9 mouse cellular contexts compared by ENCODE assay signal in the genomic region with DNA sequence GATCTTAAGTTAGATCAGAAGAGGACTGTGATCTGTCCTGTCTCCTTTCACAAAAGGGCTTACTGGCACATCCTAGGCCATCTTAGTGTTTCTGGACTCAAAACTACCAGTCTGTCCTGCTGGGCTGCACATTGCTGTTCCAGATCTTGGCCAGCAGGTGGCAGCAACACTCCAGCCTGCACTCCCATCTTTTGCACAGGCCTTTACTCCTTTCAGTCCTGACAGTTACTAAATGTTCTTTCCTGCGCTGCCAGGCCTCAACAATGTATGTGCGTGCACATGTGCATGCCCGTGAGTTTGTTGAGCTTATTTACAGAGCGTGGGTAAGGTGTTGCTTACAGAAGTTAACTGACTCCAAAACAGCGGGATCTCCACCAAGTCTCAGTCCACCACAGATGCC. TPM values are rescaled to one million over a fixed set of nuclear protein-coding genes. Genes with fewer than 3 reads are reported as not detected.
DNase-seq lines count a peak whose midpoint lies in the region; ATAC-seq and TF ChIP-seq lines count a peak whose summit lies in the region.
"Had no signal": no experiment of that assay in that cellular context is flagged by ENCODE, and none has a peak within 500 bp of the region (broad histone marks: within the 10 kb centered on the region; RNA-seq: fewer than 3 reads in every experiment).

No protein-coding gene starts in this region.

- WGBS in kidney, adult 2 months: 31% methylated on average over 5 of the region's 5 CpGs
- 34% methylated on average over 5 of the region's 5 CpGs for WGBS in limb, embryonic 12.5 days
- 37% methylated on average over 5 of the region's 5 CpGs for WGBS in midbrain, embryonic 16.5 days
- 25% methylated on average over 5 of the region's 5 CpGs for WGBS in stomach, embryonic 15.5 days

- TF ChIP-seq CTCF in kidney, adult 2 months (conservative IDR thresholded peaks at IDR 0.05; ENCODE audit: insufficient read depth, insufficient read length, low read depth, low read length): peak; percentile 100; the same call in 1 of the 2 replicates

- peak; percentile 71 for DNase-seq in 416B (ENCODE audit: low read depth)
- DNase-seq in adrenal gland, adult 18-20 months (ENCODE audit: low spot score in 2 of 2): peak; percentile 82 to 83
- DNase-seq in embryo, embryonic 10.5 days (ENCODE audit: low spot score): peak; percentile 87
- peak; percentile 57 to 67 for DNase-seq in gastrocnemius, postnatal 4 days (ENCODE audit: low spot score in 2 of 2)
- DNase-seq in kidney, adult 2 months: peak; percentile 80

- no peak overlapping the region for H3K9ac ChIP-seq in limb, embryonic 12.5 days (replicated peaks)
- H3K9ac ChIP-seq in midbrain, embryonic 16.5 days (ENCODE audit: low read depth, low read length): no peak overlapping the region
- H3K9ac ChIP-seq in stomach, embryonic 15.5 days: no peak overlapping the region
- H3K9ac ChIP-seq: embryonic facial prominence, embryonic 15.5 days had no signal

- no peak overlapping the region for H3K27ac ChIP-seq in kidney, adult 2 months (ENCODE audit: insufficient read depth, low read depth, low read length)
- no peak overlapping the region for H3K27ac ChIP-seq in limb, embryonic 12.5 days
- H3K27ac ChIP-seq in midbrain, embryonic 16.5 days (ENCODE audit: low read length): no peak overlapping the region
- no peak overlapping the region for H3K27ac ChIP-seq in stomach, embryonic 15.5 days
- H3K27ac ChIP-seq: embryonic facial prominence, embryonic 15.5 days had no signal

- H3K9me3 ChIP-seq in limb, embryonic 12.5 days: no peaks in the 10 kb centered on the region
- no peaks in the 10 kb centered on the region for H3K9me3 ChIP-seq in midbrain, embryonic 16.5 days (replicated peaks; ENCODE audit: control insufficient read depth, low read length, poor library complexity, severe bottlenecking)
- no peaks in the 10 kb centered on the region for H3K9me3 ChIP-seq in stomach, embryonic 15.5 days
- H3K9me3 ChIP-seq: embryonic facial prominence, embryonic 15.5 days had no signal

- ATAC-seq in limb, embryonic 12.5 days (ENCODE audit: insufficient number of reproducible peaks, insufficient read depth, low FRiP score, low TSS enrichment, low read depth): peak; percentile 32; the same call in 1 of the 2 replicates
- ATAC-seq in midbrain, embryonic 16.5 days: peak; percentile 43; the same call in 1 of the 2 replicates
- peak; percentile 48; the same call in 1 of the 2 replicates for ATAC-seq in stomach, embryonic 15.5 days (ENCODE audit: insufficient read depth, low FRiP score, low read depth)

- H3K27me3 ChIP-seq in kidney, adult 2 months (replicated peaks; ENCODE audit: control insufficient read depth, insufficient read depth, low read length): no peaks in the 10 kb centered on the region
- H3K27me3 ChIP-seq in limb, embryonic 12.5 days: peaks cover 7% of the 10 kb centered on the region
- H3K27me3 ChIP-seq in midbrain, embryonic 16.5 days (ENCODE audit: control insufficient read depth, insufficient read depth, low read depth, low read length): 0 out of 2 replicates have a peak, but pooled peaks cover 2% of the 10 kb centered on the region
- H3K27me3 ChIP-seq in stomach, embryonic 15.5 days (replicated peaks): no peaks in the 10 kb centered on the region
- H3K27me3 ChIP-seq: embryonic facial prominence, embryonic 15.5 days had no signal

- no peak overlapping the region for H3K4me2 ChIP-seq in limb, embryonic 12.5 days
- no peak overlapping the region for H3K4me2 ChIP-seq in midbrain, embryonic 16.5 days (ENCODE audit: low read length)
- H3K4me2 ChIP-seq in stomach, embryonic 15.5 days: no peak overlapping the region
- H3K4me2 ChIP-seq: embryonic facial prominence, embryonic 15.5 days had no signal

- no peak for TF ChIP-seq POLR2A in kidney, adult 2 months (IDR thresholded peaks at IDR 0.05; ENCODE audit: low read depth, low read length)

- H3K4me3 ChIP-seq in kidney, adult 2 months (ENCODE audit: insufficient read depth, low read depth, low read length): no peak overlapping the region
- H3K4me3 ChIP-seq in limb, embryonic 12.5 days (replicated peaks): no peak overlapping the region
- H3K4me3 ChIP-seq in midbrain, embryonic 16.5 days (ENCODE audit: low read depth, low read length): no peak overlapping the region
- H3K4me3 ChIP-seq in stomach, embryonic 15.5 days (replicated peaks): no peak overlapping the region
- H3K4me3 ChIP-seq: embryonic facial prominence, embryonic 15.5 days had no signal

- no peaks in the 10 kb centered on the region for H3K36me3 ChIP-seq in kidney, adult 2 months (ENCODE audit: control insufficient read depth, insufficient read depth, low read length)
- H3K36me3 ChIP-seq in limb, embryonic 12.5 days: peaks cover 24% of the 10 kb centered on the region; the same call in 1 of the 2 replicates
- H3K36me3 ChIP-seq in midbrain, embryonic 16.5 days (ENCODE audit: control insufficient read depth, insufficient read depth, low read length): 0 out of 2 replicates have a peak, but pooled peaks cover 5% of the 10 kb centered on the region
- peaks cover 4% of the 10 kb centered on the region for H3K36me3 ChIP-seq in stomach, embryonic 15.5 days
- H3K36me3 ChIP-seq: embryonic facial prominence, embryonic 15.5 days had no signal

- H3K4me1 ChIP-seq in kidney, adult 2 months (ENCODE audit: control insufficient read depth, insufficient read depth, low read length): no peaks in the 10 kb centered on the region
- peaks cover 4% of the 10 kb centered on the region for H3K4me1 ChIP-seq in limb, embryonic 12.5 days (replicated peaks)
- H3K4me1 ChIP-seq in midbrain, embryonic 16.5 days (ENCODE audit: control insufficient read depth, insufficient read depth, low read length): peaks cover 4% of the 10 kb centered on the region; the same call in 1 of the 2 replicates
- H3K4me1 ChIP-seq in stomach, embryonic 15.5 days: no peaks in the 10 kb centered on the region

RNA-seq across cellular contexts. Expression of a gene that starts 6.1 kb away (rescaled TPM):
- total RNA-seq in adrenal gland, adult 18-20 months (2021): under 1 TPM; 0.30 to 0.38 TPM
- total RNA-seq in gastrocnemius, postnatal 4 days (2021): not detected
- 8.9 and 9.0 TPM in 2 replicates for polyA plus RNA-seq in kidney, adult 2 months (2012; rRNA removed)
- polyA plus RNA-seq in limb, embryonic 12.5 days (2016; fragmentation: Nextera tagmentation; extraction: Ambion mirVana): 0.60 and 0.75 TPM in 2 replicates
- polyA plus RNA-seq in midbrain, embryonic 16.5 days (2015; fragmentation: Nextera tagmentation; extraction: Ambion mirVana): 0.25 and 0.58 TPM in 2 replicates
- 0.23 and 0.42 TPM in 2 replicates for polyA plus RNA-seq in stomach, embryonic 15.5 days (2015; fragmentation: Nextera tagmentation; extraction: Ambion mirVana)

RNA-seq across cellular contexts. Expression of a gene that starts 19.5 kb away (rescaled TPM):
- 10 to 100 TPM; 14.3 to 17.1 TPM for total RNA-seq in adrenal gland, adult 18-20 months (2021)
- total RNA-seq in gastrocnemius, postnatal 4 days (2021): 10 to 100 TPM; 11.3 to 16.7 TPM
- polyA plus RNA-seq in kidney, adult 2 months (2012; rRNA removed): 7.6 and 7.8 TPM in 2 replicates
- polyA plus RNA-seq in limb, embryonic 12.5 days (2016; fragmentation: Nextera tagmentation; extraction: Ambion mirVana): 23.7 and 25.8 TPM in 2 replicates
- polyA plus RNA-seq in midbrain, embryonic 16.5 days (2015; fragmentation: Nextera tagmentation; extraction: Ambion mirVana): 24.5 and 25.8 TPM in 2 replicates
- polyA plus RNA-seq in stomach, embryonic 15.5 days (2015; fragmentation: Nextera tagmentation; extraction: Ambion mirVana): 20.0 and 20.7 TPM in 2 replicates

RNA-seq across cellular contexts. Expression of a gene that starts 19.8 kb away (rescaled TPM):
- total RNA-seq in adrenal gland, adult 18-20 months (2021): 10 to 100 TPM; 32.9 to 36.0 TPM
- 10 to 100 TPM; 29.4 to 31.3 TPM for total RNA-seq in gastrocnemius, postnatal 4 days (2021)
- polyA plus RNA-seq in kidney, adult 2 months (2012; rRNA removed): 24.6 and 25.8 TPM in 2 replicates
- polyA plus RNA-seq in limb, embryonic 12.5 days (2016; fragmentation: Nextera tagmentation; extraction: Ambion mirVana): 51.8 and 54.1 TPM in 2 replicates
- polyA plus RNA-seq in midbrain, embryonic 16.5 days (2015; fragmentation: Nextera tagmentation; extraction: Ambion mirVana): 37.4 and 37.9 TPM in 2 replicates
- 43.8 and 49.8 TPM in 2 replicates for polyA plus RNA-seq in stomach, embryonic 15.5 days (2015; fragmentation: Nextera tagmentation; extraction: Ambion mirVana)

RNA-seq across cellular contexts. Expression of a gene that starts 47.9 kb away (rescaled TPM):
- 100 to 1,000 TPM in 1 of 2 experiments, 10 to 100 TPM in 1; 70.0 to 160 TPM for total RNA-seq in adrenal gland, adult 18-20 months (2021)
- total RNA-seq in gastrocnemius, postnatal 4 days (2021): 10 to 100 TPM; 26.3 to 27.5 TPM
- 18.0 and 18.2 TPM in 2 replicates for polyA plus RNA-seq in kidney, adult 2 months (2012; rRNA removed)
- 119 and 120 TPM in 2 replicates for polyA plus RNA-seq in limb, embryonic 12.5 days (2016; fragmentation: Nextera tagmentation; extraction: Ambion mirVana)
- 73.2 and 75.0 TPM in 2 replicates for polyA plus RNA-seq in midbrain, embryonic 16.5 days (2015; fragmentation: Nextera tagmentation; extraction: Ambion mirVana)
- 51.6 and 59.6 TPM in 2 replicates for polyA plus RNA-seq in stomach, embryonic 15.5 days (2015; fragmentation: Nextera tagmentation; extraction: Ambion mirVana)

RNA-seq across cellular contexts. Expression of a gene that starts 53.9 kb away (rescaled TPM):
- total RNA-seq in adrenal gland, adult 18-20 months (2021): 10 to 100 TPM; 23.1 to 29.1 TPM
- 1 to 10 TPM; 8.2 to 8.9 TPM for total RNA-seq in gastrocnemius, postnatal 4 days (2021)
- polyA plus RNA-seq in kidney, adult 2 months (2012; rRNA removed): 24.5 and 29.5 TPM in 2 replicates
- polyA plus RNA-seq in limb, embryonic 12.5 days (2016; fragmentation: Nextera tagmentation; extraction: Ambion mirVana): 17.3 and 17.9 TPM in 2 replicates
- 37.6 and 38.5 TPM in 2 replicates for polyA plus RNA-seq in midbrain, embryonic 16.5 days (2015; fragmentation: Nextera tagmentation; extraction: Ambion mirVana)
- 37.1 and 46.6 TPM in 2 replicates for polyA plus RNA-seq in stomach, embryonic 15.5 days (2015; fragmentation: Nextera tagmentation; extraction: Ambion mirVana)
